14 mouse cellular contexts compared by ENCODE assay signal in the genomic region with DNA sequence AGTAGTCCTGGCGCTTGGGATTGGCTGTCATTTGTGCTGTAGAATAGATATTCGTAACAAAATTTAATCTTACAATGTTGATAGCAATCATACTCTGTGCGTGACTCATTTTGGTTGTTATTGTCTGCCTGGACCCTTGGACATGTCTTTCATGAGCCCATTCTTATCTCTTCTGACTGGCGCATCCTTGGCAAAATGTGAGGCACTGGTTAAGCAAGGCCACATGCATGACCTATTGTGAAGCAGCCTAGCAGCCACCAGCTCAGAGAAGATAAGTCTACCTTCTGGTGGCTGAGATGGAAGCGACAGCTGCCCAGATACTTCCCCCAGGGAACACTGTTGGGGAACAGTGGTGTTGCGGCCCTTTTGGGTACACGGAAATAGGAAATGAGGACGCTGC.
"Had no signal": no experiment of that assay in that cellular context is flagged by ENCODE, and none has a peak within 500 bp of the region (broad histone marks: within the 10 kb centered on the region; RNA-seq: fewer than 3 reads in every experiment).

No protein-coding gene starts in this region.

- DNase-seq: lung, adult 18-20 months; lung, embryonic 14.5 days; lung, postnatal 10 days; lung, postnatal 4 days; midbrain, embryonic 14.5 days; retina, postnatal 1 day; right cerebral cortex, adult 18-20 months; right cerebral cortex, postnatal 25 days; right cerebral cortex, postnatal 4 days; spleen, adult 18-20 months; thymus, adult 18-20 months; thymus, postnatal 14 days; thymus, postnatal 36 days had no signal

- ATAC-seq: midbrain, embryonic 16.5 days had no signal
